Mouse (Mus musculus) testis, postnatal 10 days (tissue): Measurements from ENCODE around the gene Mis18bp1.
"Not testable (repeated sequence)": the region's sequence is repeated elsewhere in the genome, so short reads cannot be mapped to it uniquely, and the experiment has no call there.

Experiments used
- DNase-seq: peaks from one replicate; pipeline ENCODE4 v3.0.0; 2021; ENCODE audit warnings: low spot score

Mis18bp1 gene

DNA sequence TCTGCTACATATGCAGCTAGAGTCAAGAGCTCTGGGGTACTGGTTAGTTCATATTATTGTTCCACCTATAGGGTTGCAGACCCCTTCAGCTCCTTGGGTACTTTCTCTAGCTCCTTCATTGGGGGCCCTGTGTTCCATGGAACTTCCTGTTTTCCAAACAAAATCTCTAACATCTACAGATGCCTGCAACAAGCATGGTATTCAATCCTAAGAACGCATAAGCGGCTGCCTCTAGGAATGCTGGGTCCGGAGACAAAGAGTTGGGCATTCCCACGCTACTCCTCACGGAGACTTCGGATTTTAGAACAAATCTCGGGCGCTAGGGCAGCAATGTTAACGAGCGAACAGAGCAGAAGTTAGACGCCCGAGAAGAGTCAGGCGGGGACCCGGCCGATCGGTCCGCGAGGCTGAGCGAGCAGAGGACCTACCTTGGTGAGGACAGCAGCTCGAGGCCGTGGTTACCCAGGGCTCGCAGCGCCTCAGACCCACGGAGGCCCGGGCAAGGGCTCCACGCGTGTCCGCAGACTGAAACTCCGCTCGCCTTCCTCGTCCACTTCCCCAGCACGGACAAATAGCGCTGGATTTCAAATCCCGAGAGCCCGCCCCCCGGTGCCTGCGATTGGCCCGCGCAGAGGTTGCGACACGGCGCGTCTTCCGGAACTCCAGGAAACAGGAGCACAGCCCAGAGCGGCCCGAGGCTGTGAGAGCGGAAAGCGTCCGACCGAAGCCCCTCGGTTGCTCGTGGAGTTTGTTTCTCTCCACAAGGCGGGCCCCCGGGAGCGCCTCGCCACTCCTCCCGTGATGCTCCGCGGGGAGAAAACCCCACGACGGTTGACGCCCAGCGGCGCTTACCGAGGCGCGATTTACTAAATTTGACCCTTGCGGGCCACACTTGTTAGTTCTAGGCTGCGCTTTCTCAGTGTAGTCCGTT lies at the start of gene Mis18bp1:
Mis18bp1 (minus strand) TSS at position 584 of the 931 bp plus-strand sequence.
- peak; percentile 97 for DNase-seq

DNA sequence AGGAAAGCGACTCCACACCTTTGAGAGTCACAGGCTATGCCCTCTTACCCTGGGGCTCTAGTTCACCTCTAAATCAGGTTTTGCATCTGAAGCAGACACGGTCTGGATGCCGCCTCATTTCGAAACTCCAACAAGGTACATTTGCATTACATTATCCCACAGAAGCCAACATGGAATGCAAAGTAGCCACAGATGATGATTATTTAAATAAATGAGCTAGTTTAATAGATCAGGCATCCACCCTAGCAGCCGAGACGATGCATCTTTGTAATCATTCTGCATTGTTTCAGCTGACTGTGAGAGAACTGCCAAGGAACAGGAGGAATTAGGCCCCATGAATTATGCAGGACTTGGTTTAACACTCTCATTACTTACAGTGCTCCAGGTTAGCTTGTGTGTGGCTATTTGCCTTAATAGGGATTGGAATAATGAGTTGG lies 44.0 kb upstream of the Mis18bp1 start:
- no peak for DNase-seq

DNA sequence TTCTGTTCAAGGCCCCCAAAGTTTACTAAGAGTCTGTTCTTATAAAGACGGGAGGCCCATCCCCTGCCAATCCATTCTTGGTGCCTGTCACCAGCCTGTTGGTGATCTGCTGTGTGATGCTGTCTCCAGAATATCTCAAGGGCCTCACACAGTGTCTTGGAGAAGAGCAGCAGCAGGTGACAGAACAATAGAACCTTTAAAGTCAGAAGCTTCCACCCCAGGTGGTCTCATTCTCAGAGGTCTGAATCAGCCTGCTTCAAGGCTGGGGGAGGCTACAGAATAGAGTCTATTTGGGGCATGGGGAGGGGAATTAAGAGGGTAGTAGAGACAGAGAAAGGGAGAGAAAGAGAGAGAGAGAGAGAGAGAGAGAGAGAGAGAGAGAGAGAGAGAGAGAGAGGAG lies 34.0 kb upstream of the Mis18bp1 start:
- no peak for DNase-seq

GRCm38 (mm10) chr12:65201812-65202211 lies 29.4 kb upstream of the Mis18bp1 start:
- no peak for DNase-seq

- no peak for DNase-seq
Measured at GRCm38 (mm10) chr12:65194003-65194530, 21.7 kb upstream of the Mis18bp1 start.

GRCm38 (mm10) chr12:65189213-65189612 lies 16.8 kb upstream of the Mis18bp1 start:
- DNase-seq, result no peak

DNA sequence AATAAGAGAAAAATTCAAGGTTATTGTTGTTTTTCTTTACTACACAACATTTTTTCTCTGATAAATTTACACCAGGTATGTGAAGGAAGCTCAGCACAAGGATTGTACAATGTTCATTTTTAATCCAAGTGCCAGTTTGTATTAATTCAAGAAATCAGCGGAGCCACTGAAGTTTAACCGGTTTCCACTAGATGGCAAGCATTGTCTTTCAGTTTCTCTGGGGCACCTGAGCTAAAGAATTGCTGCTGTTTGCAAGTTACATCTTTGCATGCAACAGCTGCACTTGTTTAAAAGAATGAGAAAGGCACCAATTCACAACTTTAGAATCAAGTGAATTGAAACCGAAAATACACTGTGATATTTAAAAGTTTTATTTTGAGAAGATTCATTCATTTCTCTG lies 15.0 kb upstream of the Mis18bp1 start:
- DNase-seq, result no peak

- no peak for DNase-seq
Measured at GRCm38 (mm10) chr12:65173736-65174135, 1.3 kb upstream of the Mis18bp1 start.

GRCm38 (mm10) chr12:65172959-65173358 lies 555 bp upstream of the Mis18bp1 start:
- peak; percentile 63 for DNase-seq

DNA sequence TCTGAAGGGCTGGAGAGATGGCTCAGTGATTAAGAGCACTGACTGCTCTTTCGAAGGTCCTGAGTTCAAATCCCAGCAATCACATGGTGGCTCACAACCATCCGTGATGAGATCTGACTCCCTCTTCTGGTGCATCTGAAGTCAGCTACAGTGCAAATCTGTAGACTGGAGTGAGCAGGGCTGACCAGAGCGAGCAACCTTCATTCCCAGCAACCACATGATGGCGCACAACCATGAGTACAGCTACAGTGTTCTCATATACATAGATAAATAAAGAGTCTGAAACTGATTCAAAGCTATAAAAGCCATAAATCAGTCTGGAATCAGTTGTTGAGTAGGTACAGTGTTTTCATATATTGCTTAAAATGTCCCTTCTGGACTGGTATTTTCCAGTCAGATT lies 36.3 kb downstream of the Mis18bp1 start:
- not testable (repeated sequence) for DNase-seq

GRCm38 (mm10) chr12:65119451-65119850 lies 53.0 kb downstream of the Mis18bp1 start:
- DNase-seq, result no peak

DNA sequence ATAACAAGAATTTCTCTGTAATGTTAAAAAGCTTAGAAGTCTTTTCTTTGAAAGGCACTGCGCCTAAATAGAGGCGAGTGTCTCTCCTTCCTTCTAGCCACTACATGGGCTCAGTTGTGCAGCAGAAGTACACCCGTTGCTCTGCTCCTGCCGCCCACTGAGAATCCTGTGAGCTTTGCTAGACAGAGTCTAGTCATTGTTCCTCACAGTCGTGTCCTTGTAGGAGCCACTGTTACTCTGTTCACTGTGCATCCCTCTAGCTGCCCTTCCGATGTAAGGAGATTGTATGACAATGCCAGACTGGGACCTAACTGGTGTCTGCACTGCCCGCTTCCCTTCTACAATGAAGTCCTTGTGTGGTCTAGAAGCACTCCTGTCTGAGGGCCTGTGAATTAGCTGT lies 53.4 kb downstream of the Mis18bp1 start:
- DNase-seq, result no peak

DNA sequence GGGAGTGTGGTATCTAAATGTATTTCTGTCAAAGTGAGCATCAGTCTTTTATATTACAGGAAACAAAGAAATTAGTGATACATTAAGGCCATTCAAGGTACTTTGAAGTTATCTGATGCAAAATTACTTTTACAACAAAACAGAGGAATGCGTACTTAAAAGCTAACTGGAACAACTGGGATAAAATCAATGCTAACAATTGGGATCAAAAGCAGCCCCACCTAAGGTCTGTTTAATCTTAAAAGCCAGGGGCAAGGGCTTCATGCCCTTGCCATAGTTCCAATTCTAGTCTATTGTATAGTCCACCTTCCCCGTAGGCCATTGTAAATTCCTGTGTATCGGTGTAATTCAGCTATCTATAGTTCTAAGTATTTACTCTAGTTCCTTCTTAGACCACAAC lies 57.4 kb downstream of the Mis18bp1 start:
- not testable (repeated sequence) for DNase-seq

- DNase-seq, result no peak
Measured at GRCm38 (mm10) chr12:65113925-65114324, 58.5 kb downstream of the Mis18bp1 start.

- no peak for DNase-seq
Measured at GRCm38 (mm10) chr12:65112811-65113210, 59.6 kb downstream of the Mis18bp1 start.

DNA sequence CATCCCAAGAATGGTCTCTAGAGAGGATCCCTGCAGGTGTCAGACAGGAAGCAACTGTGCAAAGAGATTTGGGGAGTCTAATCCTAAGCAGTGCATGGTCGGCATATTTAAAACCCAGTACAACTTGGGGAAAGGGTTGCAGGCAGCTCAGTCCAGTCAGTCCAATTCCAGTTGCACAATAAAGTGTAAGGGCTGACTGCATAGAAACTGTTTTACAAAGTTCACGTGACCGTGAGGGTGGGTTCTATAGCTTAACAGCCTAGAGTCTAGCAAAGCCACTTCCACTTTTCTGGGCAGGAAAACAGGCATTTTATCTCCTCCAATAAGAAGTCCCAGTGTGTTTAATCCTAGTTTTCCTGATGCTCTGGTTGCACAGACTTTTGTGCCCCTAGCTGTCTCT lies 60.9 kb downstream of the Mis18bp1 start:
- no peak for DNase-seq

- no peak for DNase-seq
Measured at GRCm38 (mm10) chr12:65108746-65109145, 63.7 kb downstream of the Mis18bp1 start.
